Mouse (Mus musculus): ENCODE data around the gene Rbm11. TPM values are rescaled to one million over a fixed set of nuclear protein-coding genes. Genes with fewer than 3 reads are reported as not detected.

Rbm11 gene
- total RNA-seq (2022): under 1 TPM in 1 of 4 experiments, not detected in 3; 0.14 TPM

DNA sequence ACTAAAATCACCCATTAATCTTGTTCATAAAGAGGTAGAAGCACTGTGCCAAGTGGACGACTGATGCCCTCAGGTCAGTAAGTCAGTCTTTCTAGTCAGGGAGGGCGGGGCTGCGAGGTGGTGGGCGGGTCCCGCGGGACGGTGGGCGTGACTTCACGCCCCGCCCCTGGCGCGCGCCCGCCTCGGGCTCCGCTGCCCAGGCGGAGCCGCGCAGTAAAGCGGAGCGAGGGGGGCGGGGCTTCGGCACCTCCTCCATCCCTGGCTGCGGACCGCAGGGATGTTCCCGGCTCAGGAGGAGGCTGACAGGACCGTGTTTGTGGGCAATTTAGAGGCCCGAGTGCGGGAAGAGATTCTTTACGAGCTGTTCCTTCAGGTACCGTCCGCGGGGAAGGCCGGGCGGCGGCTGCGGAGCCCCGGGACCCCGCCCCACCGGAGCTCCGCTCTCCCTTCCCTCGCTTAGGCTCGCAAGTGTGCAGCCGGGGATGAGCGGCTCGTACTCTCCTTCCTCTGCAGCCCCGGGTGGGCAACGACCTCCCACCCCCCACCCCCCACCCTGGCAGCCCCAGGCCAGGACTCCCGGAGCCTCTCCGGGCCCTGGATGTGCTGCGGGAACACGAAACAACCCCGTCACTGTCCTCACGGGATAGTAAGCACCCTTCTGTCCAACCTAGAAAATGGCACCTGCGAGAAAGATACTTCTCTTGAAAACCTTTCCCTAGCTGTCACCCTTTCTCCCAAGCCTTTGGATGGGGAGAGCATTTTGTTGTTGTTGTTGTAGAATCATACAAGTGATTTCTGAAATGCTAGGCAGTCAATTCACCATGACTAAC is at the start of gene Rbm11:
Gene Rbm11 (plus strand): TSS at position 174 of the 830 bp plus-strand sequence.
- DNase-seq (ENCODE audit: low spot score): peak; percentile 44

DNA sequence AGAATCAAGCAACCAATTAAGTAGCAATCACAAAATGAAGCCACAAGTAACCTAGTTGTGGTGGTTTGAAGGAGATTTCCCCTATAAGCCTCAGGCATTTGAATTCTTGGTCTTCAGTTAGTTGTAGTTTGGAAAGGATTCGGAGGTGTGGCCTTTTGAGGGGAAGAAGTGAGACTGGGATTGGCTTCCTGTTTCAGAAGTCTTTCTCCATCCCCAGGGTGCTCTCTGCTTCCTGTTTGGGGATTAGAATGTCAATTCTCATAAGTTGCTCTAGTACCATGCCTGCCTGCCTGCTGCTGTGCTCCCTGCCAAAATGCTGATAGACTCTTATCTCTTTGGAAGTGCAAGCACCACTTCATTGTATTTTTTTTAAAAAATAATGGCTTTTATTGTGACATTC is 47.3 kb upstream of the Rbm11 start:
- no peak for DNase-seq (ENCODE audit: low spot score)

DNA sequence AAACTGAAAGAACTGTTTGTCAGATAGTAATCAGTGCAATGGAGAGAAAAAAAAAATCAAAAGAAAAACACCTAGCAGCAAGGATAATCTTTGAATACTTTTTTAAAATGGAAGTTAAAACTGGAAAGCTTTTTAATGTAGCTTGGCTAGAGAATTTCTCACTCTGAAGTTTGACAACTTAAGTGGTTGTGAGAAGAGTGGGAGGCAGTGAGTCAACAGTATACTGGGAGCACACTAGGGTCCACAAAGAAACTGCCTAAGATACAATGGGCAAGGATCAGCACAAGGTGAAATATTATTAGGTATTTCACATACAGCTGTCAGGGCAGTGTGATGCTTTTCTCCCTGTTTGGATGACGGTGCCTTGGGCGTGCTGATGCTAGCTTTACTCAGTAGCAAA is 29.7 kb upstream of the Rbm11 start:
- DNase-seq (ENCODE audit: low spot score): no peak

DNA sequence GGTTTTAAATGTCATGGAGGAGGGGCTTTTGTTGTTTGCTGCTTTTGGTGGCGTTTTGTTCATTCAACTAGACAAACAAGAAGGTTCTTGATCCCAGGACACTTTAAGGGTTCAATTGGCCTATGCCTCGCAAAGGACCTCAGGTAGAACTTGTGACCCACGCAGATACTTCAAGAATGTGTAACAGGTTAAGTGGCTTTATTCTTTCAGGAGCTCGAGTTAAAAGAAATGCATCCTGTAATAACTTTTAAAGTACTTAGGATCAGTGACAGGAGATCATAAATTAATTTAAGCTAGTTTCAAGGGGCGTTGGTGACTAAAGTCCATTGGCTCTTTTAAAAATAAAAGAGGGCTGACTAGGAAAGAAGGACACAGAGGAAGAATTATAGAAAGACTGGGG is 10.4 kb upstream of the Rbm11 start:
- no peak for DNase-seq (ENCODE audit: low spot score)

DNA sequence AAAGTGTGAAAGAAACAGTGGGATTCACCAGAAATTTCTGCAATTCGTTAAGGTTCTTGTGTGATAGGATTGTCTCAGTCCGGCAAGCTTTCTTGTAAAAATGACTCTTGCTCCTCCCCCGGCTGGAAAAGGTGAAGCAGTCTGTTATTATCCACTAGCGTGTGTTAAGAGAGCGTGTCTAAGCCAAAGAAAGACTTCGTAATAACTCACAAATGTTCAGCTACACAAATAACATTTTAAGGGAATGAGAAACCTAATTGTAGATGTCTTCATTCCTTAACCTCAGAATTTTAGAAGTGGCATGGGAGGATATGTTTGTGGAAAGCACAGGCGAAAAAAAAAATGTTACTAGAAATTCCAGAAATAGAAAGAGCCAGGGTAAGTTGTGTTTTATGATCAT is 6.7 kb upstream of the Rbm11 start, which contains the start of gene Lipi:
Gene Lipi (minus strand): TSS at position 101 of the 400 bp plus-strand sequence.
- DNase-seq (ENCODE audit: low spot score): no peak

DNA sequence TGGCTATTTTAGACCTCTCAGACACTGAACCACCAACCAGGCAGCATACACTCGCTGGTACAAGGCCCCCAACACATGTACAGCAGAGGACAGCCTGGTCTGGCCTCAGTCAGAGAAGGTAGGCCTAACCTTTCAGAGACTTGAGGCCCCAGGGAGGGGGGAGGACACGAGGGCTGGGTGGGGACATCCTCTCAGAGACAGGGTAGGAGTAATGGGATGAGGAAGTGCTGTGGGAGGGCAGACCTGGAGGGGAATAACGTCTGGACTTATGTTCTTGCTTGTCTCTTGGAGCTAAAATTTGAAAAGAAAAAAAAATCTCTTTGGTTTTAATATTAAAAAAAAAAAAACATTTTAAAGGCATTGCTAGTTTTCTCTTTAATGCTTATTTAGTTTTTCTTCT is 6.2 kb upstream of the Rbm11 start:
- no peak for DNase-seq (ENCODE audit: low spot score)

DNA sequence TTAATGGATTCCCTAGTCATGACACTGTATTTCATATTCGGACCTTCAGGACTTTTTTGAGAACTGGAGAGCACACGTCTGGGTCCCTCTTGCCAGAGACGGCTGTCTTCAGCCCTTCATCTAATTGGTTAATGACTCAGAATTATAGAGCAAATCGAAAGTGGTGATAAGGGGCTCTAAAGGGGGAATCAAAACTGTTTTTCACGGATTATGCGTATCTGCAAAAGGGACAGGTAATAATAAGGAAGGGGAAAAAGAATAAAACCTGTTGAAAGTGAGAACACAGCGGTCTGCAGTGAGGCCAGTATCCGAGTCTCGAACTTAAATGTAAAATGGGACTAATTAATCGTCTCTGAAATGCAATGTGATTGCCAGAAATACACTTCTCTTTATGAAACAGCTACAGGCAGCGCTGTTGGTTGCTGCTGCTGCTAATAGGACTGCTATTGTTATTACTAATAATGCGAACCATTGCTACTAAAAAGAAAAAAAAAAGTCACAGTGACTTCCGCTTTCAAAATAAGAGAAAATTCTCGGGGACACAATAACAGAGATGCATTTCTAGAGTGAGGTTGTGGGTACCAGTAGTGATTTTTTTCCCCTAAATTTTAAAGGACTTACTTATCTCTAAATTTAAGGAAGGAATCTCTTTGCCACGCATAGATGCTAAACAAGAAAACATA is 998 bp downstream of the Rbm11 start:
- DNase-seq (ENCODE audit: low spot score): no peak

DNA sequence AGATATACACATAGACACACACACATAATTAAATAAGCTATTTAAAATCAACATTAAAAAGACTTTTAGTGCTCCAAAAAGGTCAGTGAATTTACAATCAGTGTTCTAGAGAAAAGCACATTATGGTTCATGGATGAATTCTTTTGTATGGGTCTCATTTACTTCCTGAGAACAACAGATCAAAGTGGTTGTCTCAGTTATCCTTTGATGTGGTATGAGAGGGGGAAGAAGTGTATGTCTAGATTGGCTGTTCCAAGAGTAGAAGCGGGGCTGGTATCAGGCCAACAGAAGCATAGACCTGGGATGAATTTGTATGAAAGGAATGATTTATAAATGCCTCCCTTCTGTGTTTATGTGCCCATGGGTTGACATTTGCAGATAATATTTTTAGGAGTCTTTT is 13.8 kb downstream of the Rbm11 start:
- no peak for DNase-seq (ENCODE audit: low spot score)

DNA sequence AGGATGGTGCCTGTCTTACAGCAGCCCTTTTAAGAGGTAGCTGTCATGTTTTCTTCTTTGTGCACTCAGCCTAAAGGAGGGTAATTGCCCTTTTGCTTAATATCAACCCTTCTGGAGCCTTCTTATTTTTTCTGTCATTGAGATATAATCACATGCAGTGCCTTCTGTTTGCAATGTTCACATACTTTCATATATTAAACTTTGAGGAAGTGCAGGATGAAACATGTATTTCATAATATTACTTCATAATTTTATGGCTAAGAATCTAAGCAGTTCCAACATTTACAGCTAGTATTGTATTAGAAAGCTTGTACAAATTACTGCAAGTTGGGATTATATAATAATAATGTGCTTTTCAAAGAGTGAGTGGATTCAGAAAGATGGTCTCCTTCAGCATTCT is 19.9 kb downstream of the Rbm11 start:
- no peak for DNase-seq (ENCODE audit: low spot score)

DNA sequence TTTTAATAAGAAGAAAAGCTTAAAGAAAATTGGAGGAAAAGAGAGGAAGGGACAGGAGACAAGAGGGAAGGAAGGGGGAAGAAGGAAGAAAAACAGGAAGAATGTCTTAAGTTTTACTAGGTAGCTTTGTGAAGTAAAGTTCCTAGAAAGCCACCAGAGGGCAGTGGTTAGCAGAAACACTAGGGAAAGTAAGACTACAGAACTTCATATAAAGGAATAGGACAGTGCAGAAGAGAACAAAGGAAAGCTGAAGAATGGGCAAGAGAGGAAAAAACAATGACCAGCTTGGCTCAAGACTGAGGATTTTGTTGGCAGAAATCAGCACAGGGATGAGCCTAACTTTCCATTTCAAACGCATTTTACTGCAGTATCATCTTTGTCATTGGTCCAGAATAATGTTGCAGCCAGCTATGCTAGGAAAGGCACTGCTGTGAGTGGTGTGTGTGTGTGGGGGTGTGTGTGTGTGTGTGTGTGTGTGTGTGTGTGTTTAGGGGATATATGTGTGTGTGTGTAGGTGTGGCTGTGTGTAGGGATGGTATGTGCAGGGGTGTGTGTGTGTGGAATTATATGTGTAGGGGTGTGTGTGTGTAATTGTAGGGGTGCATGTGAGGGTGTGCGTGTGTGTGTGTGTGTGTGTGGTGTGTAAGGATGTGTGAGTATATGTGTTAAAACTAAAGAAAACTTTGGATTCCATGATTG is 25.2 kb downstream of the Rbm11 start:
- peak; percentile 11 for DNase-seq (ENCODE audit: low spot score)

DNA sequence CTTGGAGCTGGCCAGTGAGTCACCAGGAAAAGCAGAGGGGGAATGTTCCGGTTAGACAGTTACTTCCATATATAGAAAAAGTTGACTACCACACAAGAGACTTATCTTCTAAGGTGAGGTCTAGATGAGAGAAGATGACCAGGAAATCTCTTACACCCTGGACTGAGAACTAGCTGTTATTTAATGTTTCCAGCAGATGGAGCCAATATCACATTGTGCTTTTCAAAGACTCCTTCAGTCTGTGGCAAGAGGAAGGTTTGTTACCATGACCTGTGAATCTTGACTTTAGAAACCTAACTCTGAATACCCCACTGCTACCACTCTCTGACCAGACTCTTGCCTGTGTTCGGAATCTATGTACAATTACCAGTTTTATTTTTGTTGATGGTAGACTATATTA is 35.2 kb downstream of the Rbm11 start:
- no peak for DNase-seq (ENCODE audit: low spot score)

Other genes starting within 250 kb of the Rbm11 start
- gene Lipi, start 6.8 kb upstream of the Rbm11 start, total RNA-seq (2022): not detected
- 10 to 100 TPM; 13.0 to 15.2 (median 15.0) TPM for gene Hspa13, start 174.3 kb downstream of the Rbm11 start, total RNA-seq (2022)

Data from heart, adult 8-10 months (tissue).